Mouse (Mus musculus): ENCODE results near the gene Gm20662. TPM values are rescaled to one million over a fixed set of nuclear protein-coding genes. Genes with fewer than 3 reads are reported as not detected.

The Gm20662 gene
- total RNA-seq (2021): not detected
- long read RNA-seq, experiment 1, partial matches to known transcripts: 0 of 1 reads
- long read RNA-seq, experiment 1, other reads (novel, unspliced or antisense): 1 of 1 reads
- long read RNA-seq, experiment 2: 0 reads

DNA sequence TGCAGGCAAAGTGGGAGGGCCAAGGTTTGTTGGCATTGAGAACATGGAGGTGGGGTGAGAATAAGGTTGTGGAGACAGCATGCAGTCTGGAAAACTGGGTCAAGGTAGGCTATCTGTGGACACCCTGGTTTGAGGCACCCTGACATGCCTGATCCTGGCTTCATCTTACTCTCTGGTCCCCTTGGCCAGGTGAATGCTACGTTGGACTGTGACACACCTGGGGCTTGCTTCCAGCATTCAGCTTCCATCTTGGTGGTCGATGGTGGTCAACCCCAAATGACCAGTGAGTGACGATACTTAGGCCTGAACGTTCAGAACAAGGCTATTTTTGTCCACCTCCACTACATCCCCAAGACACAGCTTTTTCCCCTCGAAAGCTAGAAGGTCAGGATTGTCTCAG is at the start of gene Gm20662:
Gm20662 (plus strand) TSS at position 301 of the 400 bp plus-strand sequence.
- H3K27ac ChIP-seq: no peak within 1 kb of the TSS
- no peak for DNase-seq
- no peak within 1 kb of the TSS for H3K4me3 ChIP-seq
- intact Hi-C loops (cut with DNase I): no loop called here
- no peak for TF ChIP-seq CTCF (IDR thresholded peaks at IDR 0.05)

- intact Hi-C loops (cut with DNase I): loop anchor here (5.0 kb wide), 1 partner anchor 45 kb away; no protein-coding TSS in a partner anchor
- H3K27ac ChIP-seq: peak overlapping the region; percentile 70
- DNase-seq: peak; percentile 78
- peak overlapping the region; percentile 67 for H3K4me3 ChIP-seq
- no peak for TF ChIP-seq CTCF (IDR thresholded peaks at IDR 0.05)
Observed at GRCm38 (mm10) chr9:107947241-107948194, 48.6 kb upstream of the Gm20662 start.

DNA sequence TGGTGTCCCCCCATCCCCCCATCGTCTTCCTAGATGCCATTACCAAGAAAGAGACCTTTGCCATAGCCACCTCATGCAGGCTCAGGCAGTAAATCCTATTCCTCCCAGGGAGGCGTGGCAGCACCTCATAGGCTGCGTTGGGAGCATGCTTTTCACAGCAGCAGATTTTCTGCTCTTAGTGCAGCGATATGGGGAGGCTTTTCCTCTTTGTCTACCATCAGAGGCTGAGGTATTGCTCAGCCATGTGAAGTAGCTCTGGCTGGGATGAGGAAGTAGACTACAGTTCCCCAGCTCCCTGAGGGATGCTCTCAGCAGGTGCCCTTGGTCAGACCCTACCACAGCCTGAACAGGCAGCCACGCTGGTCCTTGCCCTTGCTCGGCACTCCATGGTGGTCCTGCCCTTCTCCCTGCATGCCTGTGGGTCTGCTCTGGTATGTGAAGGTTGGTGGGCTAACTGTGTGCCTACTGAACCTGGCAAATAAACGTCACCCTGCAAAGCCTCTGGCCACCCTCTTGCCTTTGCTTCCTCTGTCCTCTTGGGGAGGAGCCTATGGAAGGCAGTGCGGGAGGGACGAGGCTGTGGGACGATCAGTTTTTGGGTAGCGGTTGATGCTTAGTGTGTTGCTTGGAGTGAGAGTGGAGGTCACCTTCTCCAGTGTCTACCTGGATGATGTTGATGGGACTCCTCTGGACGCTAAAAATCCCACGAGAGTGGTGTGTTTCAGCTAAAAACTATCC is 46.8 kb upstream of the Gm20662 start:
- no peak for TF ChIP-seq CTCF (IDR thresholded peaks at IDR 0.05)
- DNase-seq: no peak
- H3K27ac ChIP-seq: no peak overlapping the region
- H3K4me3 ChIP-seq: no peak overlapping the region
- intact Hi-C loops (cut with DNase I): loop anchor here (5.0 kb wide), 1 partner anchor 47 kb away; no protein-coding TSS in a partner anchor

- DNase-seq: no peak
- TF ChIP-seq CTCF (IDR thresholded peaks at IDR 0.05): no peak
- H3K27ac ChIP-seq: peak within 1 kb of the TSS; percentile 96
- peak within 1 kb of the TSS; percentile 82 for H3K4me3 ChIP-seq
- intact Hi-C loops (cut with DNase I): loop anchor here (5.0 kb wide), 1 partner anchor 48 kb away; no protein-coding TSS in a partner anchor
Observed at GRCm38 (mm10) chr9:107949922-107950235, 46.3 kb upstream of the Gm20662 start, which contains the start of gene Traip. Traip (plus strand) TSS chr9:107950136.

DNA sequence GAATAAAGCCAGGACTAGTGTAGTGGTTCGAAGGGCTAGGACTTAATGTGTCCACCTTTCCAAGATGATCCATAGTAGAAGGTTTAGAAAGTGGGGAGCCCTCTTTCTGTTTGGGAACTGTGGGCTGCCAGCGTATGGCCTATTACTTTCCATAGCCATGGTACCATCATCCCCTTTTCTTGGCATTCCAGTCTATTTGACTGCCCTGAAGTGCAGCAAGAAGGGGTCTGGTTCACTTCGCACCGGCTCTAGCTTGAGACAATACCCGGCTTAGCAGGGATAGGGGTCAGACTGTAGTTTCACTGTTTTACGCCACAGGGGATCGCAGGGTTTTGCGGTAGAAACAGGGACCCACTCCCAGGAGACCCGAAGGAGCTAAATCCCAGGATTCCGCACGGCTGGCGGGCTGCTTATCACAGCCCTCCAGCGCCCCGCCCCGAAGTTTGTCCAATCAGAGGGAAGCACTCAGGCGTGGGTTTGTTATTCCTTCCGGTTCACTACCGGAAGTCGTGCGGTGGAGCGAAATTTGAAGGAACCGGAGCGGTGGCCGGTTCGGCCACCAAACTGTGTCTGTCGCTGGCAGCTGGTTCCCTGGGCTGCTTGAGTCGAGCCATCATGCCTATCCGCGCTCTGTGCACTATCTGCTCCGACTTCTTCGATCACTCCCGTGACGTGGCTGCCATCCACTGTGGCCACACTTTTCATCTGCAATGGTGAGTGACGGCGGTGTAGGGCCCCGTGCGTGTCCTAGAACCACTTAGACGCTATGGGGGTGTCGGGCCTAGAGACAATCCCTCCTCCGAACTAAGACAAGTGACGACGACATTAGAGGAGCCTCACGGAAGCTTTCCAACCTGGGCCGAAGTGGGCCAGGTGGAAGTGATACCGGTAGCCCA is 45.4 kb upstream of the Gm20662 start:
- intact Hi-C loops (cut with DNase I): no loop called here

GRCm38 (mm10) chr9:107955613-107956289 is 40.4 kb upstream of the Gm20662 start:
- Histone ChIP-seq H3K4me3 (no peak overlapping the region), H3K27ac (no peak overlapping the region)
- DNase-seq: no peak
- no peak for TF ChIP-seq CTCF (IDR thresholded peaks at IDR 0.05)
- intact Hi-C loops (cut with DNase I): no loop called here

More for the DNA sequence above, 45.4 kb upstream of the Gm20662 start:
- Histone ChIP-seq H3K4me3 (peak overlapping the region; percentile 82), H3K27ac (peak overlapping the region; percentile 96)
- peak; percentile 95 for DNase-seq
- no peak for TF ChIP-seq CTCF (IDR thresholded peaks at IDR 0.05)

DNA sequence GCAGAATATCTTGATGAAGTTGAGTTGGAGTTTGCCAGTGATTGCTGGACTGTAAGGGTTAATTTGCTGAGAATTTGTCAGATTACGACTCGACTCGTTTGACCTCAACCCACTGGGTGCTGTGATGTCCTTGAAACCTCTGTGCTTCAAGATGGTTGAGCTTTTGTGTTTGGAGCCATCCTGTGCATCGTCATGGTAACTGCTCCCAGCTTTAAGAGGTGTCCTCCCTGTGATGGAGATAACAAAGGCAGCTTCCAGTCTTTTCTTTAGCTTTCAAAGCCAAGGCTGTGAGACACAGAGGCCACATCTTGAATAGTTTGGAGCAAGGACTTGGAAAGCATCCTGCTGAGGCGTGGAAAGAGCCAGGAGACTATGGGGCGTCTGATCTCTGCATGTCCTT is 39.0 kb upstream of the Gm20662 start:
- H3K27ac ChIP-seq: no peak overlapping the region
- intact Hi-C loops (cut with DNase I): no loop called here
- no peak for TF ChIP-seq CTCF (IDR thresholded peaks at IDR 0.05)
- DNase-seq: no peak
- H3K4me3 ChIP-seq: no peak overlapping the region

- intact Hi-C loops (cut with DNase I): loop anchor here (5.0 kb wide), 3 partner anchors 42 to 92 kb away; partner anchors contain the start of genes Amigo3 and Ip6k1
- H3K4me3 ChIP-seq: no peak overlapping the region
- TF ChIP-seq CTCF (IDR thresholded peaks at IDR 0.05): no peak
- no peak for DNase-seq
- no peak overlapping the region for H3K27ac ChIP-seq
Observed at GRCm38 (mm10) chr9:107959896-107960295, 36.3 kb upstream of the Gm20662 start.

DNA sequence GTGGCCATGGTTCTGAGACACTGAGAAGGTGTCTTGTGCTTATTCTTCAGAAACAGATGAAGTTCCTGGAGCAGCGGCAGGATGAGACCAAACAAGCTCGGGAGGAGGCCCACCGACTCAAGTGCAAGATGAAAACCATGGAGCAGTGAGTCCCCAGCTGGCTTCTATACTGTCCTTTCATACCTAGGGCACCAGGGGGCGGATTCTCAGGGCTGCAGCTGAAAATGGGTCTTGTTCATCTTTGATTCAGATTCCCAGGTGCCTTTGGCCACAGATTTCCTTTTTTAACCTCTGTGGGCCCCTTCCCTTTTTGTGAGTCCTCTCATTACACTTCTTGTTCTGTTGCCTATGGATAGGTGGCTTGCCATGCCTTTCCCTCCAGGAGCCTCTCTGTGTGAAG is 35.2 kb upstream of the Gm20662 start:
- no peak for DNase-seq
- no peak overlapping the region for H3K27ac ChIP-seq
- intact Hi-C loops (cut with DNase I): loop anchor here (5.0 kb wide), 3 partner anchors 41 to 91 kb away; partner anchors contain the start of genes Amigo3 and Ip6k1
- TF ChIP-seq CTCF (IDR thresholded peaks at IDR 0.05): peak; percentile 26; the same call in 1 of the 2 replicates
- no peak overlapping the region for H3K4me3 ChIP-seq

DNA sequence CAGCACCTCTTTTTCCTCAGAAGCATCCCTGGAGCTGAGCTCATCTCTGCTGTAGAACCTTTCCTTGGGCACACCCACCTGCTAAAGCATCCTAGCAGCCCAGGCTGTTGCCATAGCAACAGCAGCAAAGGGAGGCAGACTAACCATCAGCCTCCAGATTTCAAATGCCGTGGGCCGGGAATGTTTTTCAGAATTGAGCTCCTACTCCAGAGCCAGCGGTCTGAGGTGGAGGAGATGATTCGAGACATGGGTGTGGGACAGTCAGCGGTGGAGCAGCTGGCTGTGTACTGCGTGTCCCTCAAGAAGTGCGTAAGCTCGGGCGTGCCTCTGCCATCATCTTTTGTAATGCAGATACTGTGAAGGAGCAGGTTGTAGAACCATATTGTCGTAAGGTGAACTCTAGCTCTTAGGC is 34.8 kb upstream of the Gm20662 start:
- no peak for TF ChIP-seq CTCF (IDR thresholded peaks at IDR 0.05)
- intact Hi-C loops (cut with DNase I): loop anchor here (5.0 kb wide), 3 partner anchors 41 to 91 kb away; partner anchors contain the start of genes Amigo3 and Ip6k1
- Histone ChIP-seq H3K27ac (no peak overlapping the region), H3K4me3 (no peak overlapping the region)
- no peak for DNase-seq

- no peak overlapping the region for H3K4me3 ChIP-seq
- no peak for DNase-seq
- intact Hi-C loops (cut with DNase I): loop anchor here (5.0 kb wide), 3 partner anchors 40 to 90 kb away; partner anchors contain the start of genes Amigo3 and Ip6k1
- peak; percentile 49 for TF ChIP-seq CTCF (IDR thresholded peaks at IDR 0.05)
- H3K27ac ChIP-seq: no peak overlapping the region
Observed at GRCm38 (mm10) chr9:107961881-107962280, 34.3 kb upstream of the Gm20662 start.

Data from gastrocnemius, adult 2 months (tissue).